Mouse (Mus musculus): ENCODE results near the gene Zdhhc21. TPM values are rescaled to one million over a fixed set of nuclear protein-coding genes. Genes with fewer than 3 reads are reported as not detected.

Gene Zdhhc21
- polyA plus RNA-seq, 1 experiment from 2014 or later = 9.0 TPM

DNA sequence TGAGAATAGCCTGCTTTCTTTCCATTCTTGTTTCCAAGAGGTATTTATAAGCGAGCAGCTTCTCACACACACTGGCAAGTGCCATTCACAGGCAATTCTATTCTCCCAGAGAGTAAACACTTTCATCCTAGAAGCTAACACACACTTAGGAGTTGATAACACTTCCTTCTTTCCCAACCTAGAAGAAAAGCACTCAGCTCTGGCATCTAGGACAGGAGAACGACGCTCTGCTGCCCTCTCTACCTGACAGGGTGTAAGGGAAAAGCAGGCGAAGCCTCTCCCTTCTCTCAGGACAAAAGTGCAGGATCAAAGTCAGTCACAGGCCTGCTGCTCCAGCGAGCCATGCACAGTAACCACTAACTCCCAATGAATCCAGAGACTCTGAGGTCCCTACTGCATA lies 30.3 kb downstream of the Zdhhc21 start:
- ChIA-PET CTCF (interaction anchor here (1.4 kb wide), 1 partner anchor 9 kb away, joined by 3 read pairs; no protein-coding TSS in a partner anchor), POLR2A (no interaction called here)
- no peak for TF ChIP-seq CTCF (IDR thresholded peaks at IDR 0.05)
- DNase-seq (ENCODE audit: low read depth, low spot score) (no peak), ATAC-seq (no peak)
- in situ Hi-C loops (cut with MboI; ENCODE audit: low pct_unique_long_range_greater_than_20kb) = loop anchor here (25.0 kb wide), 2 partner anchors 358 to 1267 kb away; no protein-coding TSS in a partner anchor
- no peaks in the 10 kb centered on the region for H3K27me3 ChIP-seq

- TF ChIP-seq CTCF (IDR thresholded peaks at IDR 0.05) = no peak
- DNase-seq (ENCODE audit: low read depth, low spot score) (no peak), ATAC-seq (no peak)
- POLR2A ChIA-PET = no interaction called here
- in situ Hi-C loops (cut with MboI; ENCODE audit: low pct_unique_long_range_greater_than_20kb) = loop anchor here (25.0 kb wide), 2 partner anchors 360 to 1265 kb away; no protein-coding TSS in a partner anchor
- CTCF ChIA-PET = no interaction called here
- no peaks in the 10 kb centered on the region for H3K27me3 ChIP-seq
Observed at GRCm38 (mm10) chr4:82827001-82827400, 32.8 kb downstream of the Zdhhc21 start.

GRCm38 (mm10) chr4:82817833-82818232 lies 41.9 kb downstream of the Zdhhc21 start:
- H3K27me3 ChIP-seq = no peaks in the 10 kb centered on the region
- POLR2A ChIA-PET = no interaction called here
- TF ChIP-seq CTCF (IDR thresholded peaks at IDR 0.05) = no peak
- no peak for ATAC-seq
- in situ Hi-C loops (cut with MboI; ENCODE audit: low pct_unique_long_range_greater_than_20kb) = no loop called here
- CTCF ChIA-PET = interaction anchor here (1.3 kb wide), 1 partner anchor 82 kb away, joined by 3 read pairs; no protein-coding TSS in a partner anchor
- DNase-seq (ENCODE audit: low read depth, low spot score) = no peak

DNA sequence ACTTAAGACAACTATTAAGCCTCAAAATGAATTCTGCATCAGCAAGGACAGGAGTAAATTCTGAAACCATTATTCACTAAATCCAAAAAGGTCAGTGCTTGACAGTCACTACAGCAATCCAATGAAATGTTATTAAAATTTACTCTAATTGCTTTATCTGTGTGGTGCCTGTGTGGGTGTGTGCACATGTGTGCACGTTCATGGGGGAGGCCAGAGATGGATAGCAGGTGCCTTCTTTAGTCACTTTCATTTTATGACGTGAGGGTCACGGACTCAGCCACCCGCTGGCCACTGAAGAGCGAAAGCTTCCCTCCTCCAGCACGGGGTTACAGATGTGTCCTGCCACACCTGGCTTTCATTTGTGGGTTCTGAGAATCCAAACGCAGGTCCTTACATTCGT lies 43.4 kb downstream of the Zdhhc21 start:
- ChIA-PET POLR2A (no interaction called here), CTCF (interaction anchor here (1.0 to 1.3 kb wide), 2 partner anchors 12 to 22 kb away, joined by 3 to 4 read pairs; no protein-coding TSS in a partner anchor)
- in situ Hi-C loops (cut with MboI; ENCODE audit: low pct_unique_long_range_greater_than_20kb) = no loop called here
- TF ChIP-seq CTCF (IDR thresholded peaks at IDR 0.05) = no peak
- DNase-seq (ENCODE audit: low read depth, low spot score) = no peak
- no peaks in the 10 kb centered on the region for H3K27me3 ChIP-seq
- ATAC-seq = no peak

DNA sequence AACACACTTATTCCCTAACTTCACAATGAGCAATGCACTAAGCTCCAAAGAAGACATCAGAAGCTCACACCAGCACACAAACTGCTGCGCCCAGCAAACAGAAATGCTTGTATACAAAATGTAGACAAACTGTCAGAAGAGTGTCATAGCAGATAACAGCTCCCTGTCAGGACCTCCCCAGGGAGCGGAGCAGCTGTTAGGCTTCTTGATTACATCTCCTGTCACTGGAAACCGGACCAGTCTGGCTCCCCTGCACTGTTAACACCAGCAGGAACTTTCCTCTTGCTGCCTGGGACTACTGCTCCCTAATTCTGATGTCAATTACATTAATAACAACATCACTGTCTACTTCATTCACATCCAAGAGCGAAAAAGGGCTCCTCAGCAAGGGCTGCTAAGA lies 44.5 kb downstream of the Zdhhc21 start:
- no peaks in the 10 kb centered on the region for H3K27me3 ChIP-seq
- CTCF ChIA-PET = interaction anchor here (0.7 kb wide), 1 partner anchor 11 kb away, joined by 3 read pairs; no protein-coding TSS in a partner anchor
- no peak for ATAC-seq
- in situ Hi-C loops (cut with MboI; ENCODE audit: low pct_unique_long_range_greater_than_20kb) = no loop called here
- TF ChIP-seq CTCF (IDR thresholded peaks at IDR 0.05) = no peak
- POLR2A ChIA-PET = no interaction called here
- DNase-seq (ENCODE audit: low read depth, low spot score) = no peak

DNA sequence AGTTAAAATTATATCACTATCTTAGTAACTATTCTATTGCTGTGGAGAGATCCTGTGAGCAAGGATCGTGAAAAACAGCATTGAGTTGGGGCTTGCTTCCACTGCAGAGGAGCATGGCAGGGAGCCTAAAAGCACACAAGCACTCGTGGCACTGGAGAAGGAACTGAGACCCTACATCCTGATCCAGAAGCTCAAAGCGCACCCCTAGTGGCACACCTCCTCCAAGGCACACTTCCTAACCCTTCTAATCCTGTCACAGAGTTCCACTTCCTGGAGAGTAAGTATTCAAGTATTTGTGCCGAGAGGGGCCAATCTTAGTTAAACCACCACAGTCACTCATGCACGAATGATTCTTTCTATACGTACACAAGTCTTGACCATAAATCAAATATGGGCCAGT lies 46.4 kb downstream of the Zdhhc21 start:
- in situ Hi-C loops (cut with MboI; ENCODE audit: low pct_unique_long_range_greater_than_20kb) = no loop called here
- ChIA-PET POLR2A (no interaction called here), CTCF (no interaction called here)
- no peaks in the 10 kb centered on the region for H3K27me3 ChIP-seq
- ATAC-seq (no peak), DNase-seq (ENCODE audit: low read depth, low spot score) (no peak)
- no peak for TF ChIP-seq CTCF (IDR thresholded peaks at IDR 0.05)

DNA sequence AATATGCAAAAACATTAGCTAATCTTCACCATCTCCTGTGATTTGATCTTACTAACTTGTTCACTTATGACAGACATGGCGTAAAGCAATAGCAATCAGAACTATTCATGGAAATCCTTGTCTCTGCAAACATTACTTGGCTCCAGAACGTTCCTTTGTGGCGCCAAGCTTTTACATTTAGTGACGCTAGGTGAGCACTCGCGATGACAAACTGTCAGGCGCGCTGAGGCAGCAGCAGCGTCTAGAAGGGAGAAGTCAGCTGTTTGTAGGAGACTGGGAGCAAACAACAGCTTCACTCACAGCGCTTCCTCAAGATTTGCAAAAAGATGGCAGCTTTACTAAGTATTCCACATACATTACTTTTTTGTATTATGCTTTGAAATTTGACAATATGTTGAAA lies 51.9 kb downstream of the Zdhhc21 start:
- POLR2A ChIA-PET = no interaction called here

GRCm38 (mm10) chr4:82806176-82806757 lies 53.5 kb downstream of the Zdhhc21 start:
- in situ Hi-C loops (cut with MboI; ENCODE audit: low pct_unique_long_range_greater_than_20kb) = loop anchor here (10.0 kb wide), 1 partner anchor 129 kb away; no protein-coding TSS in a partner anchor
- POLR2A ChIA-PET = no interaction called here
- TF ChIP-seq CTCF (IDR thresholded peaks at IDR 0.05) = no peak
- CTCF ChIA-PET = no interaction called here
- H3K27me3 ChIP-seq = no peaks in the 10 kb centered on the region
- no peak for ATAC-seq
- no peak for DNase-seq (ENCODE audit: low read depth, low spot score)

More for the DNA sequence above, 51.9 kb downstream of the Zdhhc21 start:
- ATAC-seq (no peak), DNase-seq (ENCODE audit: low read depth, low spot score) (no peak)
- no peak for TF ChIP-seq CTCF (IDR thresholded peaks at IDR 0.05)
- CTCF ChIA-PET = no interaction called here
- in situ Hi-C loops (cut with MboI; ENCODE audit: low pct_unique_long_range_greater_than_20kb) = loop anchor here (10.0 kb wide), 1 partner anchor 127 kb away; no protein-coding TSS in a partner anchor
- H3K27me3 ChIP-seq = no peaks in the 10 kb centered on the region

DNA sequence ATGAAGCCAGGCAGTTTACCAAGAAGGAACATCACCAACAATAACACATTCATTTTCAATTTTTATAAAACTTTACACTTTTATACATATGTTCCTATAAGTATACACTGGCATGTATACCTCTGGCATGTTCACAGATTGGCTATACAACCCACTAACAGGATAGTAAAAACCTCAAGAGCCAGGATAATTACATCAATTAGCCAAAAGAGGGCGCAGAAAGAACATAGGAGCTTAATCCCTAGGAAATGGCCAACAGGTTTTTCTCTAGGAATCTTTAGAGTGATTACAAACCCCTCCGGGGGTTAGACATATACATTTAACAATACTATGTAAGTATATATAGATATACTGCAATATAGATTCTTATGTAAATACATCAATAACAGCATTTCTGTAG lies 55.7 kb downstream of the Zdhhc21 start:
- no peak for DNase-seq (ENCODE audit: low read depth, low spot score)
- H3K27me3 ChIP-seq = no peaks in the 10 kb centered on the region
- POLR2A ChIA-PET = no interaction called here
- peak; percentile 44 for TF ChIP-seq CTCF (IDR thresholded peaks at IDR 0.05)
- CTCF ChIA-PET = interaction anchor here (1.0 to 1.5 kb wide), 4 partner anchors 12 to 161 kb away, joined by 3 to 4 read pairs (median 3); no protein-coding TSS in a partner anchor
- ATAC-seq = no peak
- in situ Hi-C loops (cut with MboI; ENCODE audit: low pct_unique_long_range_greater_than_20kb) = loop anchor here (10.0 kb wide), 1 partner anchor 131 kb away; no protein-coding TSS in a partner anchor

- no peak for TF ChIP-seq CTCF (IDR thresholded peaks at IDR 0.05)
- DNase-seq (ENCODE audit: low read depth, low spot score) = no peak
- POLR2A ChIA-PET = no interaction called here
- no peaks in the 10 kb centered on the region for H3K27me3 ChIP-seq
- ATAC-seq = no peak
- in situ Hi-C loops (cut with MboI; ENCODE audit: low pct_unique_long_range_greater_than_20kb) = no loop called here
- CTCF ChIA-PET = interaction anchor here (0.7 to 1.7 kb wide), 2 partner anchors 9 to 23 kb away, joined by 3 to 4 read pairs; no protein-coding TSS in a partner anchor
Observed at GRCm38 (mm10) chr4:82793608-82794007, 66.2 kb downstream of the Zdhhc21 start.

GRCm38 (mm10) chr4:82792906-82793580 lies 66.7 kb downstream of the Zdhhc21 start:
- CTCF ChIA-PET = interaction anchor here (1.7 kb wide), 1 partner anchor 8 kb away, joined by 4 read pairs; no protein-coding TSS in a partner anchor
- no peaks in the 10 kb centered on the region for H3K27me3 ChIP-seq
- POLR2A ChIA-PET = no interaction called here
- ATAC-seq = no peak
- in situ Hi-C loops (cut with MboI; ENCODE audit: low pct_unique_long_range_greater_than_20kb) = no loop called here
- no peak for DNase-seq (ENCODE audit: low read depth, low spot score)
- TF ChIP-seq CTCF (IDR thresholded peaks at IDR 0.05) = no peak

All from Patski (cell line).